Mouse (Mus musculus) ES-E14 (cell line): ENCODE results near the gene Plgrkt. TPM values are rescaled to one million over a fixed set of nuclear protein-coding genes. Genes with fewer than 3 reads are reported as not detected.

ENCODE experiments used
- DNase-seq: peaks from one replicate; pipeline ENCODE4 v3.0.0-alpha.2; 2013; ENCODE audit warnings: low read depth, low spot score
- H3K27ac ChIP-seq: 2 replicates; pipeline ENCODE4 v1.5.1; 2012; ENCODE audit warnings: low read depth, mild to moderate bottlenecking, low read length, moderate library complexity, mixed read lengths; ENCODE audit not compliant: poor library complexity, insufficient read depth, severe bottlenecking
- H3K36me3 ChIP-seq: 2 replicates; pipeline ENCODE4 v1.6.1; 2012; ENCODE audit warnings: mild to moderate bottlenecking, low read length, moderate library complexity, mixed read lengths; ENCODE audit not compliant: control insufficient read depth, poor library complexity, insufficient read depth, severe bottlenecking
- H3K4me1 ChIP-seq, 2 experiments: fragments of 150-350 bp in 1 of 2; sonication (generic) in 1 of 2; 2 replicates each; pipeline ENCODE4 v1.6.1; 2012; ENCODE audit warnings: low read length in 2 of 2, mild to moderate bottlenecking in 1 of 2, mixed read lengths in 1 of 2; ENCODE audit not compliant: control insufficient read depth in 2 of 2, insufficient read depth in 2 of 2, poor library complexity in 1 of 2
- H3K4me3 ChIP-seq, 2 experiments: fragments of 150-350 bp in 1 of 2; sonication (generic) in 1 of 2; 2 replicates each; pipeline ENCODE4 v1.5.1; 2012; ENCODE audit warnings: low read length in 2 of 2, low read depth in 1 of 2, mild to moderate bottlenecking in 1 of 2, mixed read lengths in 1 of 2; ENCODE audit not compliant: insufficient read depth in 1 of 2, poor library complexity in 1 of 2, severe bottlenecking in 1 of 2
- H3K9ac ChIP-seq: 2 replicates; pipeline ENCODE4 v1.6.1; 2012; ENCODE audit warnings: low read depth, mild to moderate bottlenecking, low read length, mixed read lengths; ENCODE audit not compliant: poor library complexity, insufficient read depth, severe bottlenecking
- H3K9me3 ChIP-seq: fragments of 150-350 bp; sonication (generic); 2 replicates; pipeline ENCODE4 v1.6.1; 2012; ENCODE audit warnings: low read depth, mild to moderate bottlenecking, low read length; ENCODE audit not compliant: control insufficient read depth, insufficient read depth
- CHD2 ChIP-seq: IDR thresholded peaks from 2 replicates; pipeline ENCODE4 v1.6.1; 2014; ENCODE audit warnings: mild to moderate bottlenecking, low read depth, low read length, inconsistent platforms
- HCFC1 ChIP-seq: IDR thresholded peaks from 2 replicates; pipeline ENCODE4 v1.6.1; 2012; ENCODE audit warnings: low read length, inconsistent platforms, borderline replicate concordance; ENCODE audit not compliant: insufficient read depth
- MAFK ChIP-seq: IDR thresholded peaks from 2 replicates; pipeline ENCODE4 v1.6.1; 2014; ENCODE audit warnings: mild to moderate bottlenecking, low read depth, low read length, inconsistent platforms; ENCODE audit not compliant: insufficient read depth
- ZC3H11A ChIP-seq: IDR thresholded peaks from 2 replicates; pipeline ENCODE4 v1.6.1; 2012; ENCODE audit warnings: low read depth, mild to moderate bottlenecking, inconsistent platforms, low read length, borderline replicate concordance
- ZNF384 ChIP-seq: IDR thresholded peaks from 2 replicates; pipeline ENCODE4 v1.6.1; 2012; ENCODE audit warnings: low read depth, low read length, inconsistent platforms
- in situ Hi-C, 2 experiments: fragments of 600-800 bp; cut with MboI; formaldehyde crosslinking; loops; one replicate each; pipeline ENCODE4 v1.15.1; 2025; ENCODE audit warnings: low sequenced_read_pairs in 2 of 2, inconsistent platforms in 1 of 2; ENCODE audit not compliant: unreplicated experiment in 2 of 2
- total RNA-seq: library from RNA; depleted of rRNA; stranded (reverse); fragments of 300-350 nt; gene quantifications from 2 replicates; pipeline ENCODE4 v1.2.3, GENCODE M21; 2012

The Plgrkt gene
- total RNA-seq, 1 experiment = 15.7 TPM

DNA sequence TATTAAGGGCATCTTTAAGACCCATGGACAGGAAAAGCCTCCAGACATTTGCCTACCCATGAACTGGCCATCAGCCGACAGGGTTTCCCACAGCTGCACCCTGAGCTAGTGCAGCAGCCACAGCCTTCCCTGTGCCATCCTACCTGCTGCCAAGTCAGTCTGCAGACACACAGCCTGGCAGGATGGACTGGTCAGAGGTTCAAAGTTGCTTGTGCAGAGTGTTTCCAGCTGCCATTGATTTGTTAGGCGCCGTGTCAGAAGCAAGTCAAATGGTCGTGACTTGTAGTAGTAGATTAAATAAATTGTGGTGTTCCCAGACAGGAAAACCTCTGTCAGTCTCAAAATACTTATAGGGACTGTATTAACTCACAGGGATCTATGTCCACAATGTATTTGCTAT lies 36.1 kb upstream of the Plgrkt start:
- no peaks in the 10 kb centered on the region for H3K9me3 ChIP-seq
- no peak overlapping the region for H3K27ac ChIP-seq
- H3K4me3 ChIP-seq = no peak overlapping the region
- H3K9ac ChIP-seq = no peak overlapping the region
- no peaks in the 10 kb centered on the region for H3K4me1 ChIP-seq
- in situ Hi-C loops = no loop called here
- H3K36me3 ChIP-seq = no peaks in the 10 kb centered on the region
- no peak for DNase-seq
- TF ChIP-seq MAFK (no peak), ZC3H11A (no peak), ZNF384 (no peak), CHD2 (no peak), HCFC1 (no peak)

DNA sequence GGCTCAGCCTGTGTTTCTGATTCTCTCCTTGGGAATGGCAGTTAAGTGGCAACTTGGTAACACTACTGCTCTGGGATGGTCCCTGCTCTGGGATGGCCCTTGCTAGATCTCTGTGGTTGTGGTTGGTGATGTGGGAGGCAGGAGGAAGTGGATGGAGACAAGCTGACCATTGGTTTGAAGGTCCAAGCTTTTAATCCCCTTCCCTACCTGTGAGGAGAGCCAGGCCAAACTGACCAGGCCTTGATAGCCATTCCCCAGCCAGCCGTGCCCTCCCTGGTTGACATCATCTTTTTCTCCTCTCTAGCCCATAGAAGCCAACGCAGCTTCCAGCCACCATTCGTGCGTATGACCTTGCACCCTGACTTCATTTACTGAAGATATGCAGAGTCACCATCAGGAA lies 35.4 kb upstream of the Plgrkt start:
- Histone ChIP-seq H3K4me3 (no peak overlapping the region), H3K4me1 (no peaks in the 10 kb centered on the region), H3K27ac (no peak overlapping the region), H3K9ac (no peak overlapping the region), H3K36me3 (no peaks in the 10 kb centered on the region), H3K9me3 (no peaks in the 10 kb centered on the region)
- DNase-seq = no peak
- in situ Hi-C loops = no loop called here
- TF ChIP-seq HCFC1 (no peak), ZNF384 (no peak), ZC3H11A (no peak), MAFK (no peak), CHD2 (no peak)

DNA sequence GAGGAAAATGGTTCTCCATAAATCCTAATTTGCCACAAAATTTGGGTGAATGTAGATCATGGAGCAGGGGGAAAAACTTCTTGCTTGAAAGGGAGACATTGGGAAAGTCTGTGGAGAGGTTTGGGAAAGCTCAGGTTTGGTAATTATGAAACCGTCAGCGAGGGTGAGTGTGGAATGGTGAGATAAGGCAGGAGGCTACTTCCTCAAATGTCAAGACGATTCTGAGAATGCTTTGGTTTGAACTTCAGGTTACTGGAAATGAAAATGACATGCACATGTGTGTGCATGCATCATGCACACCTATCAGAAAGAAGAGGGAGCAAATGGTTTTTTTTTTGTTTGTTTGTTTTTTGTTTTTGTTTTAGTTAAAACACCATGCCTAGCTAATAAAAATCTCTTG lies 33.3 kb upstream of the Plgrkt start:
- Histone ChIP-seq H3K4me3 (no peak overlapping the region), H3K36me3 (no peaks in the 10 kb centered on the region), H3K27ac (no peak overlapping the region), H3K4me1 (no peaks in the 10 kb centered on the region), H3K9me3 (no peaks in the 10 kb centered on the region), H3K9ac (no peak overlapping the region)
- DNase-seq = no peak
- no peak for TF ChIP-seq ZC3H11A
- in situ Hi-C loops = no loop called here

DNA sequence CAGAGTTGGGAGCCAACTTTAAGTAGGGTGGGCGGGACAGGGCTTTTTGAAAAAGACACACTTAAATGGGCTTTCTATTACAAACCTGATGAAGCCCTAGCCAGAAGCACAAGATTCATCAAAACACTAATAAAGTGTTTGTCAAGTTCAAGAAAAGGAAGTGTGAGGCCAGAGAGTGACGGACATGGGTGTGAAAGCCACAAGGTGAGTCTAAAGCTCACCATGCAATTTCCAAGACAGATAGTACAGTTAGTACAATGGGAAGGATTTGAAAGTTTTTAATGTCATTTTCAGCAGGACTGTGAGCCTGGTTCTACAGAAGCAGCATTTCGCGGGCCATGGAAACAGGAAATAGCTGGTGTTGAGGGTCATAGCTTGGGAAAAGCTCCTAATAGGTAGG lies 32.6 kb upstream of the Plgrkt start:
- in situ Hi-C loops = no loop called here
- TF ChIP-seq ZC3H11A (no peak), ZNF384 (no peak), CHD2 (no peak), HCFC1 (no peak)
- H3K36me3 ChIP-seq = no peaks in the 10 kb centered on the region

DNA sequence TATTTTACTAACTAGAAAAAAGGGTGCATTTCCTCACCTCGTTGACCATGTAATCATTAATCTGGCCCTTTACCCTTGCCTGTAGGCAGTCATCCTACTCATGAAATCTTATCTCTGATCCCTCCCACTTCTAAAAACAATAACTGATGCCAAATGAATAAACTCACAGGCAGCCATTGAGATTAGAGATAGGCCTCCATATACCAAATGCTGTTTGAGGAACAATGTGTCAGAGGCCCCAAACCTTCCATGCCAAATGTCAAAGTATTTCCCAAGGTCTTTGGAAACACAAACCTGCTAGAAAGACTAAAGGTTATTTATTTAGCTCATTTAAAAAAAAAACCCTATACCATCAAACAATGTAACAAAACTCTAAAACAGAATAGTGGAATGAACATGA lies 29.2 kb upstream of the Plgrkt start:
- in situ Hi-C loops = no loop called here
- H3K36me3 ChIP-seq = no peaks in the 10 kb centered on the region
- TF ChIP-seq HCFC1 (no peak), ZC3H11A (no peak), MAFK (no peak)
- H3K27ac ChIP-seq = no peak overlapping the region
- H3K4me3 ChIP-seq = no peak overlapping the region
- no peaks in the 10 kb centered on the region for H3K9me3 ChIP-seq
- DNase-seq = no peak
- H3K9ac ChIP-seq = no peak overlapping the region
- no peaks in the 10 kb centered on the region for H3K4me1 ChIP-seq

More for the DNA sequence above, 32.6 kb upstream of the Plgrkt start:
- H3K4me1 ChIP-seq = no peaks in the 10 kb centered on the region
- no peak overlapping the region for H3K9ac ChIP-seq
- DNase-seq = no peak
- H3K27ac ChIP-seq = no peak overlapping the region
- H3K4me3 ChIP-seq = no peak overlapping the region
- H3K9me3 ChIP-seq = no peaks in the 10 kb centered on the region
